Mouse (Mus musculus): ENCODE measurements around the gene Mgat4d. TPM values are rescaled to one million over a fixed set of nuclear protein-coding genes. Genes with fewer than 3 reads are reported as not detected.

Mgat4d gene
- not detected for polyA plus RNA-seq (2014; fragmentation: Illumina TruSeq; extraction: RNeasy Lipid Tissue Mini Kit (QIAGEN cat#74804); ENCODE audit: low replicate concordance)

DNA sequence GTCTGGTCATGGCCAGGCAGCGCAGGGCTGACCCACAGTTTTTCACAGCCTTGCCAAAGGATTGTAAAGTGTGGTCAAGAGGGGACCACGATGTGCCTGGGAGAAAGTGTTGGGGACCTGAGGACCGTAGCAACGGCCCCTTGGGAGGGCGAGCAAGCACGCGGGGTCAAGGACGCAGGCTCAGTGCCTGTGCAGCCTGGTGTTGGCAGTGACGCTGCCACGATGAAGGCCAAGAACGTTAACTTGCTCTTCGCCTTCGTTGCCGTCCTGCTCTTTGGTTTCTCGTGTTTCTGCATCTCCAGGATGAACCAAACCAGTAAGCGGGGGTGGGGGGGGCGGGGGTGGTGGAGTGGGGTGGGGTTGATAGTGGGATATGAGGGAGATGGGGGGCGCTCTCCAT lies at the start of gene Mgat4d:
TSS of gene Mgat4d (plus strand) at position 209 of the 400 bp plus-strand sequence.

GRCm38 (mm10) chr8:83331899-83332697 lies 16.2 kb upstream of the Mgat4d start, which contains the start of gene Elmod2:
Gene Elmod2, minus strand, starts transcription at chr8:83332486.

GRCm38 (mm10) chr8:83389316-83390005 lies 41.2 kb downstream of the Mgat4d start, which contains the start of gene Clgn:
Gene Clgn, plus strand, starts transcription at chr8:83389867.

Other genes starting within 250 kb of the Mgat4d start
- 7.6 TPM for gene Tbc1d9, start 183.1 kb upstream of the Mgat4d start, polyA plus RNA-seq (2014; fragmentation: Illumina TruSeq; extraction: RNeasy Lipid Tissue Mini Kit (QIAGEN cat#74804); ENCODE audit: low replicate concordance)
- not detected for gene Gm10645, start 182.3 kb upstream of the Mgat4d start, polyA plus RNA-seq (2014; fragmentation: Illumina TruSeq; extraction: RNeasy Lipid Tissue Mini Kit (QIAGEN cat#74804); ENCODE audit: low replicate concordance)
- not detected for gene Ucp1, start 58.1 kb upstream of the Mgat4d start, polyA plus RNA-seq (2014; fragmentation: Illumina TruSeq; extraction: RNeasy Lipid Tissue Mini Kit (QIAGEN cat#74804); ENCODE audit: low replicate concordance)
- gene Elmod2, start 16.0 kb upstream of the Mgat4d start, polyA plus RNA-seq (2014; fragmentation: Illumina TruSeq; extraction: RNeasy Lipid Tissue Mini Kit (QIAGEN cat#74804); ENCODE audit: low replicate concordance), result 58.3 TPM
- gene Clgn, start 41.4 kb downstream of the Mgat4d start, polyA plus RNA-seq (2014; fragmentation: Illumina TruSeq; extraction: RNeasy Lipid Tissue Mini Kit (QIAGEN cat#74804); ENCODE audit: low replicate concordance), result 0.45 TPM
- 556 TPM for gene Scoc, start 109.9 kb downstream of the Mgat4d start, polyA plus RNA-seq (2014; fragmentation: Illumina TruSeq; extraction: RNeasy Lipid Tissue Mini Kit (QIAGEN cat#74804); ENCODE audit: low replicate concordance)
- not detected for gene Olfr370, start 187.3 kb downstream of the Mgat4d start, polyA plus RNA-seq (2014; fragmentation: Illumina TruSeq; extraction: RNeasy Lipid Tissue Mini Kit (QIAGEN cat#74804); ENCODE audit: low replicate concordance)
- 0.59 TPM for gene Ndufb7, start 218.2 kb downstream of the Mgat4d start, polyA plus RNA-seq (2014; fragmentation: Illumina TruSeq; extraction: RNeasy Lipid Tissue Mini Kit (QIAGEN cat#74804); ENCODE audit: low replicate concordance)

Measured in small intestine, adult 10 weeks (tissue).